Mouse (Mus musculus) liver, adult (tissue): Measurements from ENCODE around the gene Copb1.
A peak's percentile ranks its signal among the peaks of the same experiment; 100 is the strongest.

ENCODE experiments used
- GATA4 ChIP-seq: IDR thresholded peaks from 2 replicates; pipeline ENCODE4 v1.6.1; 2014; ENCODE audit warnings: mild to moderate bottlenecking, low read length; ENCODE audit not compliant: insufficient replicate concordance

Gene Copb1

DNA sequence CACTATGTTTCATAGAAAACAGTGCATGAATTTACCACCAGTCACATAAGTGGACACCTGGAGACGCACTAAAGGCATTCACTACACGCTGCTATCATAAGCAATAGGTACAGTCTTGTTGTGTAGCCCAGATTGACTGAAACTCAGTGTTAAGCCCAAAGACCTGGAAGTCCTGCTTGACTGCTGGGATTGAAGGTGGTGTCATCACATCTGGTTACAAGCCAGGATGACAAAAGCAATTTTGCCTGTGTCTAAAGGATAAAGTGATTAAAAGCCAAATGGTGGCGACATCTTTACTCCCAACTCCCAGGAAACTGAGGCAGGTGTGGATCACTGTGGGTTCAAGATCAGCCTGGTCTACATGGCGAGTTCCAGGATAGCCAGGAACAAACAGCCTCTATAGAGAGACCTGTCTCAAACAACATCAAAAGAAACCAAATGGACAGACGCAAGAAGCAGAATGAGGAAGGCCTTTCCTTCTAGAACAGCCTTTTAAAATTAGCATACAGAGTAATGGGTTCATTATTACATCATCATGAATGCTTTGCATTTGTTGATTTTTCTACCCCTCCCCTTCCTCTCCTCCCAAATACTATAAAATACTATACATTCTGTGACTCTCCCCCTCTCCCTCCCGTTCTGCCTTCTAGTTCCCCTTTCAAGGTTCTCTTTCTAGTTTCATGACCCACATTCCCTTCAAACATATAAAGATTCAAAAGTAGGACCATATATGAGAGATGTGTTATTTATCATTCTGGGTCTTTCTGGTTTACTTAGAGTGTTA lies 61.0 kb downstream of the Copb1 start:
- TF ChIP-seq GATA4, result no peak

DNA sequence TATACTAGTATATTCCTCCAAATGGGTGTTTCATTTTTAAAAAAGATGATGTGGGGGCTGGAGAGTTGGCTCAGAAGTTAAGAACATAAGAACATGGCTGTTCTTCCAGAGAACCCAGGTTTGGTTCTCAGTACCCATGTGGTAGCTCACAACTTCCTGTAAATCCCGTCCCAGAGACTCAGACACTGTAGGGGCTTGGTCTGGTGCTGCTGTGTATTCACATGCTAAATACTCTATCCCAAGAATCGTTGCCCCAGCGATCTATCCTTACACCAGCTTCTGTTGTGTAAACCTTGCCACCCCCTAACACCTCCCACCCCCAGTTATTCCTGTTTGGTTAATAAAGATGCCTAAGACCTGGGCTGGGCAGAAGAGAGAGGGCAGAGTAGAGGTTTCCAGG lies 61.9 kb downstream of the Copb1 start:
- TF ChIP-seq GATA4, result no peak

DNA sequence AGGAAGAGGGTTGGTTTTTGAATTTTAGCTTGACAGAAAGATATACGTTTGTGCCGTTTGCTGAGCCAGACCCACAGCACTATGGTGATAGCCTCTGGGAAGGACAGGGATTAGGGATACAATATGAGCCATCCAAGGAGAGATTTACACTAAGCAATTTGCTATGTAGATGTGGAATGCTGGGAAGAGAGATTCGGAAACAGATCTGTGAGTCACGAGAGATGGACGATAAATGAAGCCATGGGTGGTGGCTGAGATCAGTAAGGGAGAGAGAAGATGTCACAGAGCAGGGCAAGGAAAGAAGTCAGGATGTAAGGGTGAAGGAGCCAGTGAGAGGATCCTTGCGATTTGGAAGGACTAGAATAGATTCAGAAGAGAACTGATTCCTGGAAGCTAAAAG lies 71.1 kb downstream of the Copb1 start:
- TF ChIP-seq GATA4, result no peak

DNA sequence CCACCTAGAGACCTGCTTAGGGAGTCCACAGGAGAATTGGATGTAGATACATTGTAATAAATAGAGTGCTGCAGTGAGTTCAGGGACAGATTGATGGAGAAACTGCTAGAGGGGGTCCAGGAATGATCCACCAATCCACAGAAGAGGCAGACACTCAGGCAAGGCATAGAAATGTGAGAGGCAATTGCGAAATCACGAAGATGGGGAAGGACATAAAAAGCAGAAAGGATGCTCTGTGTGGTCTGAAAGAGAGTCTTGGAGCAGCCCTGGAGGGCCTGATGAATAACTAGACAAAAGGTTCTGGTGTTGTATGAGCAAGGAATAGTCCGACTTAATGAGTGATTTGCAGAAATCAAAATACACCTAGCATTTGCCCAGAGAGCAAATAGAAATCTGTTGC lies 71.8 kb downstream of the Copb1 start:
- TF ChIP-seq GATA4, result no peak

DNA sequence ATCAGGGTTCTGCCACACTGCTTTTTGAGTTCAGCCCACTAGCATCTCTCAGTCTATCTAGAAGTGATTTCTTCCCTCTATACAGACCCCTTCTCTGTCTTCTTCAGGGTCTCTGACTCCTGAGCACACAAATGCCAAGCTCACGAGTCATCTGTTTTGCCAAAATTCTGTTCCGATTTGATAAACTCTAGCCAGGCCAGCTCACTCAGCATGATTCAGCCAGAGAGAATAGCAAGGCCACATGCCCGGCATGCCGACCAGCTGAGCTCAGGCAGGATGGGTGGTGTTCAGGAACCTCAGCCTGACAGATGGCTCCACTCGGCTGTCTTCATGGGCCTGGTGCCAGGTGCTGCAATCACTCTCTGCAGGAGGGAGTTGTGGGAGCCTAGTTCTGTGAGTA lies 73.1 kb downstream of the Copb1 start:
- TF ChIP-seq GATA4, result peak; percentile 7; the same call in 1 of the 2 replicates

DNA sequence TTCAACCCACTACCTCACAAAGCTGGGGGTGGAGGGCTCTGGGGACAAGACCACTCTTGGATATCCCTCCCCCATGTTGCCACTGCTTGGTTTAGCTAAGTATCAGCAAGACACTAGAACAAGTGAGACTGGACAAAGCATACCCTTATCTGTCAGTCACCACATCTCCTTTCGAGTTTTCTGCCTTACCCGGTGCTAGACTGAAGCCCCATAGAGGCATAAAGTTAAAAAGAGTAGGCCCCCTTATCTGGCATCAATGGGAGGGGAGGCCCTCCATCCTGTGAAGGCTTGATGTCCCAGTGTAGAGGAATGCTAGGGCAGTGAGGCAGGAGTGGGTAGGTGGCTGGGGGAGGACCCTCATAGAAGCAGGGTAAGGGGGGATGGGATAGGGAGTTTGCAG lies 77.9 kb downstream of the Copb1 start:
- TF ChIP-seq GATA4, result no peak

DNA sequence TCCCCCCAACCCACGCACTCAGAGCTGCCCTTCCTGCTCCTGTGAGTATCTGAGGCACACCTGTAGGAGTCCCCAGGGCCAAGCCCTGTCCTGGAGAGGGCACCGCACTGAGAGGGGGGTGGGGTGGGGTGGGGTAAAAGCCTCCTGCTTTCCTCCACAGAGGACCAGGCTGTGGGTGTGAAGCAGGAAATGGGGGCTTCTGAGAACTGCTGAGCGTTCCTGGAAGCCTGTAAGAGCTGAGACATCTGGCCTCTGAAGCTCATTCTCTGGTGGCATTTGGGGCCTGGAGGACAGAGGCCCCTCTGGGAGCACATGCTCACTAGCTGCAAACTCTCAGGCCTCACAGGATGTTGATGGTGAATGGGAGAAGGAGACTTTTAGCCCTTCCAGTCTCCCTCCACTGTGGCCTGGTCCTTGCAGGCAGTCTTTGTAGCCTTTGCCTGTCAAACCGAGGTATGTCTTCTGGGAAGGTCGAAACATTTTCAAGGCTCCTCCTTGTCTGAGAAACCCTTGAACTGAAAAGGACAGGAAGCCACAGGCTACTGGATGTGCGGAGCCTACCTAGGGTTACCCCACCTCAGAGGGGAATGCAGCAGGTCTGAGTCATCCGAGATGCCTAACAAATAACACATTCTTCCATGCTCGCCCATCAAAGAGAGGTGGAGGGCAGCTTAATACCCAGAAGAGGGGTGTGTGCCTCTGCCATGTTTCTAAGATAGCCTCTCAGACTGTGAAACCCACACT lies 83.0 kb downstream of the Copb1 start:
- no peak for TF ChIP-seq GATA4

DNA sequence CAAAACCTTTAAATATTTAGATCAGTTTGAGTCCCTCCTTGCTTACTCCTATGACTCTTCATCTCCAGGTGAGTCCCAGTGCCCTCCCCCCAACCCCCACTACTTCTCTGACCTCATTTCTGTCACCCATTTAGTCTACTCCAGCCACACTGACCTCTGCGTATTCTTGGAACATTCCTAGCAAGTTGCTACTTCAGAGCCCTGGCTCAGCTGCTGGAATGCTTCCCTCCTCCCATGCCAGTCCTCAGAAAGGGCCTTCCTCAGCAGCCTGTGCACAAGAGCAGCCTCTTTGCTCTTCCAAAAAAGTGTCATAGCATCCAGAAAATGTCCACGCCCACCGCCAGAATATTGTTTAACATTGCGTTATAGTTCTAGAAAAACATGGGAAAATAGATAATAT lies 84.5 kb downstream of the Copb1 start:
- TF ChIP-seq GATA4, result no peak

DNA sequence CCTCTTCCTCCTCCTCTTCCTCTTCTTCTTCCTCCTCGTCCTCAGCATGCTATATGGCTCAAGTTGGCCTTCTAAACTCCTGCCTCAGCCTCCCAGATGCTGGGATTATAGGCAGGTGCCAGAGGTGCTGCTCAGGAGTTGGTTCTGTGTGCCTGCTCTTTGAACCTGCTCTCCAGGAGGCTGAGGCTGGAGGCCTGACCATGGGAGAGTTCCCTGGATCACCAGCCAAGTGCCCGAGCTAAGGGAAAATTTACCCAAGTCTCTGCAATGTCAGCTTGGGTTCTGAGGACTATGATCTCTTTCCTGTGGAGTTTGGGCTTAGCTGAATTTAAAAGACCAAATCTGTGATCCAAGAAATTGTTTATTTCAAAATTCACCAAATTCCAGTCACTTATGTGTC lies 85.1 kb downstream of the Copb1 start:
- no peak for TF ChIP-seq GATA4
